Mouse (Mus musculus) megakaryocyte, embryonic 14.5 days (primary cell): ENCODE measurements around the gene Lss.

ENCODE experiments used
- FLI1 ChIP-seq: IDR thresholded peaks from 2 replicates; pipeline ENCODE4 v1.6.1; 2012; ENCODE audit warnings: low read length, inconsistent platforms, mixed read lengths
- GATA1 ChIP-seq: IDR thresholded peaks from 3 replicates; pipeline ENCODE4 v1.6.1; 2012; ENCODE audit warnings: mixed read lengths, low read length, inconsistent platforms, borderline replicate concordance

- TF ChIP-seq GATA1: no peak
- no peak for TF ChIP-seq FLI1
Measured at GRCm38 (mm10) chr10:76572151-76572550, 40.8 kb downstream of the Lss start.
